Mouse (Mus musculus): Measurements from ENCODE around the gene Cyp2s1. TPM values are rescaled to one million over a fixed set of nuclear protein-coding genes. Genes with fewer than 3 reads are reported as not detected.

Gene Cyp2s1
- polyA plus RNA-seq, 1 experiment from 2014 or later: 3.3 TPM

- H3K27me3 ChIP-seq (ENCODE audit: control insufficient read depth, insufficient read depth, low read length): no peaks in the 10 kb centered on the region
- under 1% methylated on average over 15 of the region's 15 CpGs for WGBS
- H3K27ac ChIP-seq (ENCODE audit: low read depth, low read length): peak overlapping the region; percentile 97
- peaks cover 14% of the 10 kb centered on the region for H3K4me1 ChIP-seq (ENCODE audit: control insufficient read depth, insufficient read depth, low read length)
- peak overlapping the region; percentile 52 for H3K9ac ChIP-seq (ENCODE audit: low read length)
- peak overlapping the region; percentile 92 for H3K4me2 ChIP-seq (ENCODE audit: low read depth)
- peak overlapping the region; percentile 96 for H3K4me3 ChIP-seq (ENCODE audit: low read depth, low read length)
- no peaks in the 10 kb centered on the region for H3K9me3 ChIP-seq (ENCODE audit: control insufficient read depth, low read length)
- DNase-seq (ENCODE audit: low spot score) (peak; percentile 77), ATAC-seq (ENCODE audit: insufficient read depth, low FRiP score, low TSS enrichment) (peak; percentile 46)
- no peaks in the 10 kb centered on the region for H3K36me3 ChIP-seq (ENCODE audit: control insufficient read depth, insufficient read depth, low read length)
These were observed 61.3 kb downstream of the Cyp2s1 start for GRCm38 (mm10) chr7:25755468-25755833.

DNA sequence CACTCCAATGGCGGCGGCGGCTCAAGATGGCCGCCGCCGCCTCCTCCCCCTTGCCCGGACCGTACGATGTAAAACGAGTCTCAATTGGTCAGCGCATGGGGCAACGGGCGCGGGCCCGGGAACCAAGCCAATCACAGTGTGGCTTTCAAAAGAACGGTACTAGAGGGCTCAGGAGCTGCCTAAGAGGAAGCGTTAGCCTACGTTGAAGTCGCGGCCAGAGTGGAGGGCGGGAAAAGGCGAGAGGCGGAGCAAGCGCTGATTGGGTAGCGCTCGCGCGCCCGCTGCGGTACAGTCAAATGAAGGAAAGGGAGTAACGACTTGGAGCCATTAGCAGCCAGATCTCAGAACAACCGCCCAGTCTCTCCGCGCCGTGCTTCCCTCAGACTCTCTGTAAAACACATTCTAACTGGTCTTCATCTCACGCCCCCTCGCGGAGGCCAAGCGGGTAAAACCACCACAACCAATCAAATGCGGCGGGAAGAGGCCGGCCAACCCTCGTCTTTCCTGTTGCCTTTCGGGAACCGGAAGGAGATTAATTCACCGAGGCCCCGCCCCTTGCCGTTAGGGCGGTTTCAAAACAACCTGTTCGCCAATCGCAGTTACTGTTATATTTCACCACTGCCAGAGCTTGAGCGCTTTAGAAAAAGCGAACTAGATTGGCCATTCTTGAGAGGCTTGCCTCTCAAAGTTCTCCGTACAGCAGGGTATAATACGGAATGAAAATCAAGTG is 61.8 kb downstream of the Cyp2s1 start, which contains the start of gene Hnrnpul1:
Gene Hnrnpul1, minus strand, starts transcription at position 20 of the 730 bp plus-strand sequence.
- H3K4me2 ChIP-seq (ENCODE audit: low read depth): peak within 1 kb of the TSS; percentile 92
- peaks cover 14% of the 10 kb centered on the region for H3K4me1 ChIP-seq (ENCODE audit: control insufficient read depth, insufficient read depth, low read length)
- ATAC-seq (ENCODE audit: insufficient read depth, low FRiP score, low TSS enrichment): peak; percentile 92
- H3K9ac ChIP-seq (ENCODE audit: low read length): peak within 1 kb of the TSS; percentile 98
- WGBS: under 1% methylated on average over 55 of the region's 55 CpGs
- peak within 1 kb of the TSS; percentile 96 for H3K4me3 ChIP-seq (ENCODE audit: low read depth, low read length)
- no peaks in the 10 kb centered on the region for H3K27me3 ChIP-seq (ENCODE audit: control insufficient read depth, insufficient read depth, low read length)
- H3K9me3 ChIP-seq (ENCODE audit: control insufficient read depth, low read length): no peaks in the 10 kb centered on the region
- no peaks in the 10 kb centered on the region; the same call in 1 of the 2 replicates for H3K36me3 ChIP-seq (ENCODE audit: control insufficient read depth, insufficient read depth, low read length)
- DNase-seq (ENCODE audit: low spot score): peak; percentile 97
- peak within 1 kb of the TSS; percentile 97 for H3K27ac ChIP-seq (ENCODE audit: low read depth, low read length)

DNA sequence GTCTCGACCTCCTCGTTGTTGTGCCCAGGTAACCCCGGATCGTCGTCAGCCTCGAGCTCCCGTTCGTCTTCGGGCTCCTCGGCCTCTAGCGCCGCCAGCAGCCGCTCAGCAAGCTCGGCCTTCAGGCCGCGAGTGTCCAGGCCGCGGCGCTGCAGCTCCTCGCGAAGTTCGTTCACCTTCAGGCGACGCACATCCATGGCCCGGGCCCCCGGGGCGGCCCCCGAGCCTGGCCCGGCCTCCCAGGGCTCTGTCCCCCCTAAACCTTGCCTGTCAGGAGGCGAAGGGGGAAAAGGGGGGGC is 62.3 kb downstream of the Cyp2s1 start:
- Histone ChIP-seq H3K9ac (ENCODE audit: low read length) (peak overlapping the region; percentile 98), H3K4me1 (ENCODE audit: control insufficient read depth, insufficient read depth, low read length) (peaks cover 14% of the 10 kb centered on the region), H3K9me3 (ENCODE audit: control insufficient read depth, low read length) (no peaks in the 10 kb centered on the region), H3K27me3 (ENCODE audit: control insufficient read depth, insufficient read depth, low read length) (no peaks in the 10 kb centered on the region), H3K27ac (ENCODE audit: low read depth, low read length) (peak overlapping the region; percentile 97), H3K4me2 (ENCODE audit: low read depth) (peak overlapping the region; percentile 92), H3K36me3 (ENCODE audit: control insufficient read depth, insufficient read depth, low read length) (no peaks in the 10 kb centered on the region; the same call in 1 of the 2 replicates), H3K4me3 (ENCODE audit: low read depth, low read length) (peak overlapping the region; percentile 96)
- no peak for ATAC-seq (ENCODE audit: insufficient read depth, low FRiP score, low TSS enrichment)
- no peak for DNase-seq (ENCODE audit: low spot score)
- WGBS: 0% methylated on average over 26 of the region's 30 CpGs

DNA sequence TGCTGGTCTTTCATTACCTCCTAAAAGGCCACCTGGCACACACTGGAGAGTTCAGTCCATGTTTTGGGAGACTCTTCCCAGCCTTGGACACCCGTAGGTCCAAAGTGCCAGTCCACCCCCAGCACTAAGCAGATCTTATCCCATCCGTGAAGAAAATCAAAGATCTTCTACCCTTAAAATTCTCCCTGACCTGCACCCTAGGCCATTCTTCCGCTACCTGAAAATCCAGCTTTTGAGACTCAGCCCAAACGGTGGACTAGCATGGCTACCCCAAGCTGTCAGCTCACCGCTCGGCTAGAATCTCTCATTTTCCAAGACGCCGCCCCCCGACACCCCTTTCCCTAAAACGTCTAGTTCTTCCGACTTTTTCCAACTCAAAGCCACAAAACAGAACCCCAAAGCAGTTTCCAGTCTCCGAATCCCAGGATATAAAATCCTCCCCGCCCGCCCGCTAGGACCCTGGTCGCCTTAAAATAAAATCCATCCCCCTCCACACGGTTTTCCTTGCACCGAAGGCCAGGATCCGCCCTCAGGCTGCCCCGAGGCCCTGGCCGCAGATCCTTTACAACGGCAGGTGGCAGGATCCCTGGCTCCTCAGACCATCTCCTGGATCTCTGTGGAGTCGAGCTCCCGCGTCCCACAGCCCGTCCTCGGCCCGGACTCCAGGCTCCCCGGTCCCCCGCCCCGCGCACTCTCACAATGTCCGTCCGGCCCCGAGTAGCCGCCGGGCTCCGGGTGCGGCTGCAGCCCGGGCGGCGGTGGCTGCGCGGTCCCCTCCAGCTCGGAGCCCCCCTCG is 62.9 kb downstream of the Cyp2s1 start:
- H3K9ac ChIP-seq (ENCODE audit: low read length): peak overlapping the region; percentile 98
- H3K27ac ChIP-seq (ENCODE audit: low read depth, low read length): peak overlapping the region; percentile 97
- H3K9me3 ChIP-seq (ENCODE audit: control insufficient read depth, low read length): no peaks in the 10 kb centered on the region
- H3K4me3 ChIP-seq (ENCODE audit: low read depth, low read length): peak overlapping the region; percentile 96
- ATAC-seq (ENCODE audit: insufficient read depth, low FRiP score, low TSS enrichment) (peak; percentile 11; the same call in 1 of the 2 replicates), DNase-seq (ENCODE audit: low spot score) (no peak)
- H3K36me3 ChIP-seq (ENCODE audit: control insufficient read depth, insufficient read depth, low read length): peaks cover 3% of the 10 kb centered on the region
- under 1% methylated on average over 45 of the region's 46 CpGs for WGBS
- H3K4me1 ChIP-seq (ENCODE audit: control insufficient read depth, insufficient read depth, low read length): peaks cover 14% of the 10 kb centered on the region
- H3K4me2 ChIP-seq (ENCODE audit: low read depth): peak overlapping the region; percentile 92
- H3K27me3 ChIP-seq (ENCODE audit: control insufficient read depth, insufficient read depth, low read length): no peaks in the 10 kb centered on the region

DNA sequence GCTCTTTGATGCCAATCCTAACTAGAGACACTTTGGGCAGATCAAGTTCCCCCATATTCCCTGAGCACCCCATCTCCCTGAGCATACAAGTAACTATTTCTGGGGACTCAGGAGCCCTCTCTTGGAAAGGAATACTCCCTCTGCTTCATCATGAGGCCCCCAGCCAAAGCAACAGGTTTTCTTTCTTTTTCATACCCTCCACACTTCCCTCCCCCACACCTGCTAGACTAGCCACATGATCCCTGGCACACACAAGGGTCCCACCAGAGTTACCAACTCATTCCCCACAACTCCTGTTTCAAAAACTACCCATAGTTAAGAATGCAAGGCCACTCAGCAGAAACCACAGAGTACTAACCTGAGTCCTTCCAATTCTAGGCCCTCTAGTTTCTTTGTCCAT is 63.6 kb downstream of the Cyp2s1 start:
- peak overlapping the region; percentile 92 for H3K4me2 ChIP-seq (ENCODE audit: low read depth)

More for the DNA sequence above, 63.6 kb downstream of the Cyp2s1 start:
- peak overlapping the region; percentile 96 for H3K4me3 ChIP-seq (ENCODE audit: low read depth, low read length)
- no peak overlapping the region for H3K27ac ChIP-seq (ENCODE audit: low read depth, low read length)
- peaks cover 14% of the 10 kb centered on the region for H3K4me1 ChIP-seq (ENCODE audit: control insufficient read depth, insufficient read depth, low read length)
- H3K9me3 ChIP-seq (ENCODE audit: control insufficient read depth, low read length): no peaks in the 10 kb centered on the region
- peaks cover 5% of the 10 kb centered on the region for H3K36me3 ChIP-seq (ENCODE audit: control insufficient read depth, insufficient read depth, low read length)
- peak overlapping the region; percentile 98 for H3K9ac ChIP-seq (ENCODE audit: low read length)
- ATAC-seq (ENCODE audit: insufficient read depth, low FRiP score, low TSS enrichment) (no peak), DNase-seq (ENCODE audit: low spot score) (no peak)
- no peaks in the 10 kb centered on the region for H3K27me3 ChIP-seq (ENCODE audit: control insufficient read depth, insufficient read depth, low read length)

Small RNA genes within 50 kb of the gene (microRNA-seq; reads per million reads assigned to microRNA genes)
- gene Gm24865: not detected

Other genes starting within 250 kb of the Cyp2s1 start
- not detected in 2 replicates for gene Erich4, start 201.0 kb downstream of the Cyp2s1 start, polyA plus RNA-seq (2014; fragmentation: Nextera tagmentation; extraction: Ambion mirVana)
- gene Dmac2, start 197.5 kb downstream of the Cyp2s1 start, polyA plus RNA-seq (2014; fragmentation: Nextera tagmentation; extraction: Ambion mirVana): 22.4 and 23.2 TPM in 2 replicates
- 0.88 and 1.7 TPM in 2 replicates for gene B3gnt8, start 190.3 kb downstream of the Cyp2s1 start, polyA plus RNA-seq (2014; fragmentation: Nextera tagmentation; extraction: Ambion mirVana)
- 38.2 and 43.2 TPM in 2 replicates for gene Bckdha, start 157.9 kb downstream of the Cyp2s1 start, polyA plus RNA-seq (2014; fragmentation: Nextera tagmentation; extraction: Ambion mirVana)
- gene Exosc5, start 157.7 kb downstream of the Cyp2s1 start, polyA plus RNA-seq (2014; fragmentation: Nextera tagmentation; extraction: Ambion mirVana): 49.8 and 54.4 TPM in 2 replicates
- gene Tmem91, start 141.7 kb downstream of the Cyp2s1 start, polyA plus RNA-seq (2014; fragmentation: Nextera tagmentation; extraction: Ambion mirVana): 1.6 and 1.7 TPM in 2 replicates
- gene B9d2, start 136.1 kb downstream of the Cyp2s1 start, polyA plus RNA-seq (2014; fragmentation: Nextera tagmentation; extraction: Ambion mirVana): 33.4 and 37.2 TPM in 2 replicates
- gene Tgfb1, start 129.9 kb downstream of the Cyp2s1 start, polyA plus RNA-seq (2014; fragmentation: Nextera tagmentation; extraction: Ambion mirVana): 1.2 and 1.6 TPM in 2 replicates
- gene Ccdc97, start 97.8 kb downstream of the Cyp2s1 start, polyA plus RNA-seq (2014; fragmentation: Nextera tagmentation; extraction: Ambion mirVana): 35.7 and 39.5 TPM in 2 replicates
- gene Hnrnpul1, start 62.2 kb downstream of the Cyp2s1 start, polyA plus RNA-seq (2014; fragmentation: Nextera tagmentation; extraction: Ambion mirVana): 70.2 and 74.4 TPM in 2 replicates
- 29.9 and 33.7 TPM in 2 replicates for gene Axl, start 28.2 kb downstream of the Cyp2s1 start, polyA plus RNA-seq (2014; fragmentation: Nextera tagmentation; extraction: Ambion mirVana)
- not detected in 2 replicates for gene Cyp2b10, start 80.7 kb upstream of the Cyp2s1 start, polyA plus RNA-seq (2014; fragmentation: Nextera tagmentation; extraction: Ambion mirVana)
- not detected in 2 replicates for gene Cyp2b13, start 244.6 kb upstream of the Cyp2s1 start, polyA plus RNA-seq (2014; fragmentation: Nextera tagmentation; extraction: Ambion mirVana)